Mouse (Mus musculus) layer of hippocampus, adult 18-20 months (tissue): ENCODE measurements around the gene Slc35e1. TPM values are rescaled to one million over a fixed set of nuclear protein-coding genes. Genes with fewer than 3 reads are reported as not detected.

ENCODE experiments used
- DNase-seq, 2 experiments: peaks; one replicate each; pipeline ENCODE4 v3.0.0; 2022; ENCODE audit warnings: low spot score in 2 of 2
- total RNA-seq, 2 experiments: library from RNA; stranded (reverse); gene quantifications; 2 replicates each; pipeline ENCODE4 v1.2.3; 2021

Gene Slc35e1
- total RNA-seq, 2 experiments from 2014 or later = 47.2 to 48.9 TPM

DNA sequence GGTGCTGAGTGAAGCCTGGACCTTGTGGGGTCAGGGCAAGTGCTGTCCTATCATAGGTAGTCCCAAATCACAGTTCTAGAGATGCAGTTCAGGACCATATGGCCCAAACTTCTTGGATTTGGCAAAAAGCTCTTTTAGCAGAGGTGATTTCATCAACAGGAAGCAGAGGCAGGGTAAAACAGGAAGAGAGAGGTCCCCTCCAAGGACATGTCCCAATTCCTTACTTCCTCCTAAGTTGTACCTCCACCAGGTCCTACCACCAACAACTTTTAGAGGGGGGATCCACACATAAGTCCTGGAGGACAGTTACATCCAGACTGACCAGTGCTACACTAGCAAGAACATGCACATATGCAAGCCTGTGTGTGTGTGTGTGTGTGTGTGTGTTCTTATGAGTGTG, 5.4 kb downstream of the Slc35e1 start:
- DNase-seq = no peak

DNA sequence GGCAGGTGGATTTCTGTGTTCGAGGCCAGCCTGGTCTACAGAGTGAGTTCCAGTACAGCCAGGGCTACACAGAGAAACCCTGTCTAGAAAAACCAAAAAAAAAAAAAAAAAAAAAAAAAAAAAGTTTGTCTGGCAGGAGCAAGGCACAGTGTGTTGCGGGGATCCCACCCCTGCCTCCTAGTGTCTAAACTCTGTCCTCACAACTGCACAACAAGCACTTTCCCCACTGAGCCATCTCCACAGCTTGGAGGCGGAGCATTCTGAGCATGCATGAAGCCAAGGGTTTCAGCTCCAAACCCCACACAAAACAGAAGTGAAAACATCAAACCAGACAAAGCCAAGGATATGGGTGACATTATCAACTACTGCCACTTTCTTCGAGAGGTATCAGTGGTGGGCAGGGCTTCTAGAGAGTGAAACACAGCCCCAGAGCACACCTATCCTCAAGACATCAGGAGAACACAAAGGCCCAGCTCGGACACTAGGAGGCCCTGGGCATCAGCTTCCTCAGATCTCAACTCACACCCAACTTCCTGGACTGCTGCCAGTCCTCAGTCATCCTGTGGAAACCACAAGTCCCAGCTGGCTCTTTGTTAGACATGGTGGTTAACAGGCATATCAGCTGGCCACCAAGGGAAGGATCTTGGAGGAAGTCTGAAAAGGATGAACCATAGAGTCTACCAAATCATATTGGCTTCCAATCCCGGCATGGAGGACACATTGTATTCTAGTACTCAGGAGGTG, 6.8 kb downstream of the Slc35e1 start:
- DNase-seq = no peak

DNA sequence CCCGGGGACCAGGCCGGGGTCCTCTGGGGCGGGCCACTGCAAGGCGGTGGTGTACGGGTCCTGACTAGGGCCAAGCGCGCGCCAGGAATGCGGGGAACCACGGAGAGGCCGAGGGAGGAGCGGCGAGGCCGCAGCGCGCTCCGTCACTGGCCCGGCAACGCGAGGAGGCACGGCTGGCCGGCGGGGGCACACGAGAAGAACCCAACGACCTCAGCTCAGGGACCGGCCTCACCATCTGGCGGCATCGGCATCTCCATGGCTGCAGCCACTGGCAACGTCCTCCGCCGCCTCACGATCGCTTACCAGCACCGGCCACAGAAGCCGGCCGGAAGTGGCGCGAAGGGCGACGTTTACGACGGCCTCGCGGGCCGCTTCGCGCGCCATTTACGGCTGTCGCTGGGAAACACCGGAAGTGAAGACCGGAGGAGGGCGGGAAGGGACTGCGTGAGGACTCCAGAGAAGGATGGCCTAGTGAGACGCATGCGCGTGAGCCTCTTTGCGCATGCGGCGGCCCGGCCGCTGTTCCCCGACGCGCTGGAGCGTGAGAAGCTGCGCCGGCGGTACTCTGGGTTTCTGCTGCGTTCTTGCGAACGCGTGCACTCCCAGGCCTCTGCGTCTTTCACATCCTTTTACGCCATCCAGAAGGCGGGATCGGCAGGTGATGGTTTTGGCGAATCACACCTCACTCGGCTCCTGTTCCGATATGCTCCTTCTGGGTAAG, 17.4 kb downstream of the Slc35e1 start, which contains the start of gene Cherp:
Cherp (minus strand) TSS at position 401 of the 721 bp plus-strand sequence.
- DNase-seq = peak; percentile 97 to 99

DNA sequence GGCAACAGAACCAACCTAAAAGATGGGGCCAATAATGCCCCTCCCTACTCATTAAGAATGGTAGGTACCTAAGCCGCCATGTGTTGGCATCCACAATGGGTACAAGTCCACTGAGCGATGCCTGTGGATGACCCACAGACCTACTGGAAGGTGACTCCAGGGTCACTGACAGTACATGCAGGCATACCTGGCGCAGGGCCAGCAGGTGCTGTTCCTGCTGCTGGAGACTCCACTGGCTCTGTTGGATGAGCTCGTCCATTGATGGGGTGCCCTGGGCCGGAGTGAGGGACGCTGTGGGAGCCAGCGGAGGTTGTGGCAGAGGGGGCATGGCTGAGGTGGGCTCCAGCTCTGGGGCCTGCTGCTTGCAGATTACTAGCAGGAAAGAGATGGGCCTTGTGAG, 21.7 kb downstream of the Slc35e1 start:
- no peak for DNase-seq

DNA sequence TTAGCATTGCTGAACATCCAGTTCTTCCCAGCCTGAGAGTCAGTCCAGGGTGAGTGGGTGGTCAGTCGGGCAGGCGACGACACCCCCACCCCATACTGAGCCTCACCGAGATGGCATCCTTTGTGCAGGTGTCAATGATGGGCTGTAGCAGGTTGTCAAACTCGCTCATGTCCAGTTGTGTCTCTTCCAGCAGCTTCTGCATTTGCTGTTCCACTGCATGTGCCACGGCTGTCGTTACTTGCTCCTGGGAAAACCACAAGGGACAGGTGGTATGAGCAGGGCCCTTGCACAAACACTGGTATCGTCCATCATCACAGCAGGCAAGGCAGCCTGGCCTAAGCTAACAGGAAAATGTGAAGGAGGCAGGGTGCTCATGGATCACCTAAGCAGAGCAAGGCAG, 22.4 kb downstream of the Slc35e1 start:
- DNase-seq = no peak

DNA sequence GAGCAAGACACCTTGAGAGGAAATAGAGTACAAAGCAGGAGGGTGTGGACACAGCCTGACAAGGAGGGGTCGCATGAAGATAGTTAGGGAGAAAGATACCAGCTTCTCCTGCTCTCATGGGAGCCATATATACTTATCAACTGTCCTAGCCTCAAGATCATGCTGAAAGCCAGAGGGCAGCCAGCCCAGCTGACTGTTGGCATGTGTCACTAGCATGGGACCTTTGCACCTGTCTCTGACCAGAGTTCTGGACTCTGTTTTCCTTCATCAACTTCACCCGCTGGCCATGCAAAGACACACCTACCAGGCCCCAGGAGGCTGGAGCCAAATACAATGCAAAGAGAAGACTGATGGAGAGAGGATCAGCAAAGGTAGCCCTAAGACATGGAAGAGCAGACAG, 23.2 kb downstream of the Slc35e1 start:
- DNase-seq = no peak

DNA sequence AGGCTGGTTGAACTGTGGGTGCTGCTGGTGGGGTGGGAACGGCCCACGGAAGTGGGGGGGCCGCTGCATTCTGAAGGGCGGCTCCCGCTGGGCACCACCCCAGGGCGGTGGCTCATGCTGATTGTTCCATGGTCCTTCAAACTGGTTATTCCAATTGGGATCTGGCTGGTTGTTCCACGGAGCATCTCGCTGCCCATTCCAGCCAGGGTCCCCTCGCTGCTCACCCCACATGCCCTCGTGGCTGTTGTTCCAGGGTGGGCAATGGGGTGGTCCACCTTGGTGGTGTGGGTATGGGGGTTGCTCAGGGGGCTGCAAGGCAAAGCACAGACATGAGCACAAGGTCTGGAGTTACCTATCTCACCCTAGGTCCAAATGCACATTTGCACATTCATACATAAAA, 28.2 kb downstream of the Slc35e1 start:
- no peak for DNase-seq

DNA sequence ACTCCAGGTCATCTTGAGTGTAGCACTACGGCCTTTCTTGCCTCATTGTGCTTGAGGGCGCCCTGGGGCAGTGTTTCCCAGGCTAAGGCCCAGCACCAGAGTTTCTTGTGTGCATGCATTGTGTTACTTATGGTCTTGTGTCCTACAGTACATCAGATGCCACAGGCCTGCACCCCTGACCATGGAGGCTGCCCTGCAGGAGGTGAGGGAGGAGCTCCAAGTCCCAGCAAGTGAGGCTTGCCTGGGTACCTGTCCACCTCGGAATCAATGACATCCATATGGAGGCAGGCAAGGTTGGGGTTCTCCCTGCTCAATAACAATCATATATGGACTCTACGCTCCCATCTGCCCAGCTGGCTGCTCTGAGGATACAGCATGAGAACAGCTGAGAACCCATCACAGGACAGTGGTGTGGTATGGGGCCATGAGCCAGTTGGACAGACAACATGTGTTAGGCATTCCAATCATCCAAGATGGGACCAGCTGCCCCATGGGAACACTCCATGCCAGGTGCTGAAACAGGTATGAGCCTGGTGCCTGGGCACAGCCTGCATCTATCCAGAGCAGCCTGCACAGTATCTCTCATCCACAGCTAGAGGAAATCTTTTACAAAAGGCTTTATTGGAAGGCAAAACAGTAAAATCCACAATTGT, 32.4 kb downstream of the Slc35e1 start:
- DNase-seq = no peak

DNA sequence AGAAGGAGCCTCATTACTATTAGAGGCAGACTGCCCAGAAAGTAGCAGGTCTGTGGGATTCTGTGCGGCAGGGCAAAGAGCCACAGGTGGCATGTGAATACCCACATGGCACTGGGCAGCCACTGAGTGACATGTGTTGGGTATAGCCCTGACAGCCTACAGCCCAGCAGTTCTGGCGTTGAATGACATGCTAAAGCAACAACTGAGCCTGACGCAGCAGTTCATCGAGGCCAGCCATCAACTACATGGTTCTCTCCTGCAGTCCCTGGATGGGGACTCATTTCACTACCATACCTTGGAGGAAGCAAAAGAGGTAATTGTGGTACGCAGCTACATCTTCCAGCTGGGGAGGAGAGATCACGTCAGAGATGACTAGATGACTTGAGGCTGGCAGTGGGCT, 34.0 kb downstream of the Slc35e1 start:
- no peak for DNase-seq

DNA sequence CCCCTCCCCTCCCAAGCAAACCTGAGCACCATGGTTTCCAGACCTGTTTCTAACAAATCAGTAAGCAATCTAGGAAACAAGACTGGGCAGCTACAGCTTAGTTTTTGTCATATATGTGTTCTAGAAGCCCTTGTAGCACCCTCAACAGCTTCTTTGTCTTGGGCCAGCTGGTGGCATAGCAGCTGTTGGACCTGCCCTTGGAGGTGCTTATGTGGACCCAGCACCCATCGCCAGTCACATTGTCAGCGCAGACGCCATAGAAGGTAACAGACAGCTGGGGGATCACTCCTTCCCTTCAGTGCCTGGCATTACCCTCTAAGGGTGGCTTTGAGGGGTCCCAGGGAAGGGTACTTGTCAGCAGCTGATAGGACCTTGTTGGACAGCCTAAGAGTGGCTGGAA, 34.6 kb downstream of the Slc35e1 start:
- DNase-seq = no peak

DNA sequence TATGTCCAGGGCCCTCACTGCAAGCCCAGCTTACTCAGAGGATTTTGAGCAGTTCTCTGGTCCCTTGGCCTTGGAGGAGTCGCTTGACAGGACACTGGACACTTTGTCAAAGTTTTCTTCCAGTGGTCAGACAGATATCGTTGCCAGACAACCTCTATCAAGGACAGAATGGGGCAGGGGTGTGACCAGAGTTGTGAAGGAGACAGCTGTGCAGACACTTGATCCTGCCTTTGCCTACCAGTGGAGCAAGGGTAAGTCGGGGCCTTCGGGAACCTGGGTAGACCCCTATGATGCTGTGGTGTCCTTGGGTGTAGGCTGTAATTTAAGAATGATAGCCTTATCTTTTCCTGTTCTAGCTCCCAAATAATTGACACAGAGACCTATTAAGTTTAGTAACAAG, 37.1 kb downstream of the Slc35e1 start:
- DNase-seq = no peak

DNA sequence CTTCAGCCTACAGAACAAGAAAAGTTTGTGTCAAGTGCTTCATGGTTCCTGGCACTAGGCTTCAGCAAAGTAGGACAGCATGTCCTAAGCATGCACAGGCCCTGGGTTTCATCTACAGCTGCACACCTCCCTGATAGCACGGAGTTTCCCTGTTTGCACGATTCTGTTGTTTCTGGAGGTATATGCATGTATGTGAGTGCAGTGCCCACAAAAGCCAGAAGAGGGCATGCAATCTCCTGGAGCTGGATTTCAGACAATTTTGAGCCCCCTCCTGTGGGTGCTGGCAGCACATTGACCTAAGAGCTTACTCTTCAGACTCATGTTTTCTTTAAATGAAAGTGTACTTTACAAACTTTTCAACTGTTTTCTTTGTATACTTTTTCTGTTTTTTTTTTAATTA, 38.5 kb downstream of the Slc35e1 start:
- no peak for DNase-seq

DNA sequence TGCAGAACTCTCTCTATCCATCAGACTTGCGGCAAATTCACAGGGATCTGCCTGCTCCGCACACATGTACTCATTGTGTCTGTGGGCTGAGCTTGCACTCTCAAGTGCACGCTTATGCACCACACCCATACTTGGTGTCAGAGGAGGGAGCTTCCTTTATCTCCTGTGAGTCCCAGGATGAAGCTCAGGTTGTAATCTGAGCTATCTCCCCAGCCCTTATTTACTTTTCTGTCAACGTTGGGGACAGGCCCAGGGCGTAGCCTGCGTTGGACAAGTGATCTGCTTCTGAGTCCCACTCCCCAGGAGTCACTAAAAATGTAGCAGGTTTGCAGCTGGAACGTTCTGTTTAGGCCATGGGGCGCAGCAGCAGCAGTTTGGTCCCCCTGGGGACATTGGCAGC, 40.9 kb downstream of the Slc35e1 start:
- DNase-seq = no peak

DNA sequence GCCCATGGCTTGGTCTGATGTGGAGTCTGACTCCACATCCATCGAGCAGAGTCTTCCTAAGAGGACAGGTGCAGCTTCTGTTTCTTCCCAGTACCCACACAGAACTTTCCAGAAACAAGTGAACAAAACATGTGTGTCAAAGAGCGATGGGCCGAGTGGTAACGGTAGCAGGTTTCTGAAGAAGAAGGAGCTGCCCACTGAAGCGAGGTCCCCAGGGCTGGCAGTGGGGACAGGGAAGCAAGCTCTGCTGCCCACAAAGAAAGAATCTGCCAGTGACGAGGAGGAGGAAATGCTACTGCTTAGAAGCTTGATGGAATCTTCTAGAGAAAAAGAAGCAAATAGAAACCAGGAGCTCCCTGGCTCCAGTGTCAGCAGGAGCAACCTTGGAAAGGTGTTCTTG, 47.3 kb downstream of the Slc35e1 start:
- DNase-seq = no peak

DNA sequence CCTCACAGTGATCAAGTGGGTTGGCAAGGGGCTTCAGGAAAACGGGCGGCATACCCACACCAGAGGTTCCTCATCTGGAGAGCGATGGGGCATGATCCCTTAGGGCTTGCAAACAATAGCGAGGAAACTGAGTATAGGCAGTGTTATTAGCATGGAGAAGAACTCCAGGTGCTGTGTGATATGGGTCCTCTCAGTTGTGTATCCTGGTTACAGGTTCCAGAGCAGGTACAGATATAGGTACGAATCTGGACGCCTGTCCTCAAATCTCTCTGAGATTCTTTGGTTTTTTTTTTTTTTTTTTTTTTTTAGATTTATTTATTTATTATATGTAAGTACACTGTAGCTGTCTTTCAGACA, 48.4 kb downstream of the Slc35e1 start:
- DNase-seq = no peak

DNA sequence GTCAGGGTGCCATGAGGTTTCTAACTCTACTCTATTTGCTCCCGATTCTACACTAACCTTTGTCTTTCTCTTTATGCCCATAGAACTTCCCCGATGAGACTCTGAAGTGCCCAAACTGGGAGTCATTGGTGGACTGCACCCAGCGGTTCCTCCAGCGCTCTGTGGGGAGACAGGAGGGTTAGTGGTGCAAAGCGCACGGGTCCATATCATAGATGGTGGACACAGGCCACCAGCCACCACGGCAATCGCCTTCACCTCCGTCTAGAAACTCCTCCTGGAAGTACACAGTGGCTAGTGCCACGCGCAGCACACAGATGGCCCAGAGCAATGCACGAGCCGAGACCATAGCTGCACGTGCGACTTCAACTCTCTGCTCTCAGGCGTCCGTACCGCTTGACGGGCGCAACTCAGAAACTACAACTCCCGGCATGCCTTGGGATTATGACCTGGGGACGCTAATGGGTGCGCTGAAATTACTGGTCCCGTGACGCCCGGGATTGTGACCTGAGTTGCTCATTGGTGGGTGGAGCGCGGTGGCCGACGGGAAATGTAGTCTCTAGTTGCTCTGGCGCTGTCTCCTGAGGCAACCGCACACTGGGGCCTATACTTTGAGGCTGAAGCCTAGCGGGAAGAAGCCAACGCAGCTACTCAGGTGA, 48.9 kb downstream of the Slc35e1 start, which contains the start of the genes Calr3 and 1700030K09Rik:
Calr3 (minus strand) TSS at position 533 of the 656 bp plus-strand sequence.
1700030K09Rik (plus strand) TSS at position 543 of the 656 bp plus-strand sequence.
- peak; percentile 97 to 99 for DNase-seq

DNA sequence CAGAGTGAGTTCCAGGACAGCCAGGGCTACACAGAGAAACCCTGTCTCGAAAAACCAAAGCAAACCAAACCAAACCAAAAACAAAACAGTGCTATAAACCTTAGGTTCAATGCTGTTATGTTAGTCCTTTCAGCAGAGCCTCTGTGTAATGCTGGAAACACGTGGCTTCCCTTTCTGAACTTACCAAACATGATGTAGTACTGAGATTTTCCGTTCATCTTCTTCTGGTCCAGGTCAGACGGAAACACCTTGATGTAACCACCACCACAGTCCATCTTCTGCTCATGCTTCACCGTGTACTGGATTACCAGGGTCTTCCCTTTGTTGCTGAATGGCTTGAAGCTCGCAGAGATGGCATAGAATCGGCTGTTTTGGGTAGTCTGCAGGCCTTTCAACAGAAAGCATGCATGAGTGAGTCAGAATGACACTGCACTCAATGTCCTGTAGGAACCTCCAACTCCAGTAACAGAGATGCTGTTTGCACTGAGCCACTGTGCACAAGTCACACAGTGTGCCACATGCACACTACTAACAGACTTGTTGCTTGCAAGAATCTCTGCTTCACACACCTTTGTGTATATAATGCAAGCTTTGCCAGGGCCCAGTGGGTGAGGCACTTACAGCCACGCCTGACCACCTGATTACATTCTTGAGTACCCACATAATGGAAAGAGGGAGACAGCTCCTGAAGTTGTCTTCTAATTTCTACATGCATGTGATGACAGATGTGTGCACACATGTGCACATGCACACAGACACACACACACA, 54.0 kb downstream of the Slc35e1 start:
- DNase-seq = no peak

DNA sequence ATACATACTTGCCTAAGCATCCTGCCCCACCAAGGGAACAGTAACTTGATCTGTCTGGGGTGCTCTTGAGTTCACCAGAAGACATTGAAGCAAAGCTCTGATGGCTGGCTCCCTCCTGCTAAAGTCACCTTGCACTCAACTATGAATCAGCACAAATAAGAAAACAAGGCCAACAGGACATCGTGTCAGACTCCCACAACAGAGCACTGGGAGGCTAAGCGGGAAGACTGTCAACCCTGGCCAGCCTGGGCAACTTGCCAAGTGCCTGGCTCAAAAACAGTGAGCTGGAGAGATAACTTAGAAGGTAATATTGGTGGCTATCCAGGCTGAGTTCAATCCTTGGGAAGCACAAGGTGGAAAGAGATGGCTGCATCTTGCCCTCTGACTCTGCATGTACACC, 57.5 kb downstream of the Slc35e1 start:
- no peak for DNase-seq
